Comparison of ENCODE assay signal across 26 mouse cellular contexts in the genomic region with DNA sequence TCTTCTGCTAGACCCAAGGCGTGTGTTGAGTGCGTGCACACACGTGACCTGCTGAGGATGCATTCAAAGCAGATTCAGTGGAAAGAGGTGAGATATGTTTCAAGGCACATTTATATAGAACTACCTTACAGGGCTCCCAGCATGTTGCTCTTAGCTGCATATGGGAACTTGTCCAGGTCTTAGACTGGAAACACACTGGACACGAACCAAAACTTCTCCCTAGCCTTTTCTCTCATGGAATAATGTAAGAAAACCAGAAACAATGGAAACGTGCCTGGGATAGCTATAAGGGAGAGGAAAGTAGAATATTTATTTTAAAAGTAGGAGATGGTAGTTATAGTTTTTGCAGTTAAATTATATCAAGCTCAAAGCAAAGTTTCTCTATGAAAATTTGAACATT.
"Had no signal": no experiment of that assay in that cellular context is flagged by ENCODE, and none has a peak within 500 bp of the region (broad histone marks: within the 10 kb centered on the region; RNA-seq: fewer than 3 reads in every experiment).

No protein-coding gene starts in this region.

- H3K9ac ChIP-seq: heart, embryonic 13.5 days; heart, embryonic 15.5 days; hindbrain, embryonic 13.5 days; hindbrain, embryonic 15.5 days; kidney, embryonic 15.5 days; limb, embryonic 13.5 days; liver, embryonic 12.5 days; liver, embryonic 14.5 days had no signal

- H3K36me3 ChIP-seq: heart, embryonic 13.5 days; heart, embryonic 15.5 days; hindbrain, embryonic 13.5 days; hindbrain, embryonic 15.5 days; kidney, embryonic 15.5 days; limb, embryonic 13.5 days; liver, embryonic 12.5 days had no signal

- H3K4me2 ChIP-seq: heart, embryonic 11.5 days; heart, embryonic 13.5 days; heart, embryonic 15.5 days; hindbrain, embryonic 13.5 days; hindbrain, embryonic 15.5 days; kidney, embryonic 15.5 days; limb, embryonic 13.5 days; liver, embryonic 12.5 days had no signal

- ATAC-seq: hindbrain, postnatal 0 days; intestine, embryonic 16.5 days; liver, embryonic 12.5 days had no signal

- H3K27me3 ChIP-seq: heart, embryonic 13.5 days; heart, embryonic 15.5 days; hindbrain, embryonic 13.5 days; hindbrain, embryonic 15.5 days; kidney, embryonic 15.5 days; limb, embryonic 13.5 days; liver, embryonic 12.5 days had no signal

- H3K4me1 ChIP-seq: hindbrain, embryonic 13.5 days; hindbrain, embryonic 15.5 days; kidney, embryonic 15.5 days; liver, embryonic 12.5 days had no signal

- DNase-seq: gastrocnemius, adult 2 months; gastrocnemius, postnatal 10 days; gastrocnemius, postnatal 25 days; heart, adult 18-20 months; heart, postnatal 14 days; heart, postnatal 36 days; kidney, adult 11 months; kidney, adult 2 months; kidney, adult 9 months; kidney, postnatal 14 days; kidney, postnatal 4 days; lung, adult 18-20 months had no signal

- H3K9me3 ChIP-seq: heart, embryonic 13.5 days; heart, embryonic 15.5 days; hindbrain, embryonic 13.5 days; hindbrain, embryonic 15.5 days; kidney, embryonic 15.5 days; limb, embryonic 13.5 days; liver, embryonic 12.5 days had no signal

- H3K4me3 ChIP-seq: gastrocnemius, adult 2 months; heart, embryonic 13.5 days; heart, embryonic 15.5 days; hindbrain, embryonic 13.5 days; hindbrain, embryonic 15.5 days; kidney, embryonic 15.5 days; layer of hippocampus, adult 2 months; left cerebral cortex, adult 2 months; limb, embryonic 13.5 days; liver, embryonic 12.5 days had no signal

- H3K27ac ChIP-seq: gastrocnemius, adult 2 months; heart, embryonic 13.5 days; heart, embryonic 15.5 days; hindbrain, embryonic 13.5 days; hindbrain, embryonic 15.5 days; hindbrain, postnatal 0 days; kidney, embryonic 15.5 days; kidney, postnatal 0 days; layer of hippocampus, adult 2 months; left cerebral cortex, adult 2 months; limb, embryonic 13.5 days; liver, embryonic 12.5 days; liver, embryonic 14.5 days had no signal
